Mouse (Mus musculus) myocyte (in vitro differentiated cells): ENCODE data around the gene 9130213A22Rik.

ENCODE experiments used
- CEBPB ChIP-seq: IDR thresholded peaks from 2 replicates; pipeline ENCODE4 v1.6.1; 2011; ENCODE audit warnings: mild to moderate bottlenecking, moderate library complexity; ENCODE audit not compliant: poor library complexity, insufficient read depth, severe bottlenecking
- MYOD1 ChIP-seq, 3 experiments: IDR thresholded peaks; one replicate each; pipeline ENCODE4 v1.6.1; 2011; ENCODE audit warnings: control low read depth in 2 of 3, low read depth in 2 of 3, mild to moderate bottlenecking in 2 of 3, moderate library complexity in 1 of 3; ENCODE audit not compliant: insufficient read length in 2 of 3, control insufficient read depth in 1 of 3
- MYOG ChIP-seq, 3 experiments: IDR thresholded peaks; one replicate each; pipeline ENCODE4 v1.6.1; 2011; ENCODE audit warnings: control low read depth in 2 of 3, low read depth in 2 of 3, mild to moderate bottlenecking in 2 of 3; ENCODE audit not compliant: insufficient read length in 2 of 3, control insufficient read depth in 1 of 3, insufficient read depth in 1 of 3
- POLR2A ChIP-seq: IDR thresholded peaks from one replicate; pipeline ENCODE4 v1.6.1; 2011; ENCODE audit warnings: low read depth, mild to moderate bottlenecking, control low read depth, moderate library complexity; ENCODE audit not compliant: insufficient read length
- TCF12 ChIP-seq: IDR thresholded peaks from one replicate; pipeline ENCODE4 v1.6.1; 2011; ENCODE audit warnings: mild to moderate bottlenecking, control low read depth; ENCODE audit not compliant: poor library complexity, insufficient read depth, severe bottlenecking
- USF1 ChIP-seq: IDR thresholded peaks from one replicate; pipeline ENCODE4 v1.6.1; 2011; ENCODE audit warnings: low read depth, mild to moderate bottlenecking, control low read depth, moderate library complexity

GRCm38 (mm10) chr11:69070093-69070492 lies 52.3 kb downstream of the 9130213A22Rik start:
- TF ChIP-seq POLR2A (no peak), CEBPB (no peak), MYOG (IDR thresholded peaks at IDR 0.05; ENCODE audit: control insufficient read depth in 1 of 3, insufficient read depth in 1 of 3, insufficient read length in 2 of 3, low read depth in 2 of 3) (no peak), USF1 (no peak), MYOD1 (IDR thresholded peaks at IDR 0.05; ENCODE audit: control insufficient read depth in 1 of 3, insufficient read length in 2 of 3, low read depth in 2 of 3) (no peak), TCF12 (no peak)
